Mouse (Mus musculus): Measurements from ENCODE around the gene Pqlc3. TPM values are rescaled to one million over a fixed set of nuclear protein-coding genes. Genes with fewer than 3 reads are reported as not detected.

The Pqlc3 gene
- polyA plus RNA-seq (2016; fragmentation: Nextera tagmentation; extraction: Ambion mirVana) = 3.3 and 4.3 TPM in 2 replicates

- Histone ChIP-seq H3K36me3 (peaks cover 5% of the 10 kb centered on the region; the same call in 1 of the 2 replicates), H3K4me3 (peak within 1 kb of the TSS; percentile 63), H3K27me3 (ENCODE audit: low read depth, poor library complexity, severe bottlenecking) (peaks cover 55% of the 10 kb centered on the region), H3K27ac (peak within 1 kb of the TSS; percentile 37; the same call in 1 of the 2 replicates), H3K9me3 (replicated peaks) (no peaks in the 10 kb centered on the region), H3K4me1 (peaks cover 14% of the 10 kb centered on the region)
- WGBS = 1% methylated on average over 57 of the region's 57 CpGs
- peak; percentile 81 for DNase-seq (ENCODE audit: low spot score)
These were observed at the start of gene Pqlc3 for GRCm38 (mm10) chr12:16999739-17000497. Pqlc3 (minus strand) TSS chr12:17000408.

DNA sequence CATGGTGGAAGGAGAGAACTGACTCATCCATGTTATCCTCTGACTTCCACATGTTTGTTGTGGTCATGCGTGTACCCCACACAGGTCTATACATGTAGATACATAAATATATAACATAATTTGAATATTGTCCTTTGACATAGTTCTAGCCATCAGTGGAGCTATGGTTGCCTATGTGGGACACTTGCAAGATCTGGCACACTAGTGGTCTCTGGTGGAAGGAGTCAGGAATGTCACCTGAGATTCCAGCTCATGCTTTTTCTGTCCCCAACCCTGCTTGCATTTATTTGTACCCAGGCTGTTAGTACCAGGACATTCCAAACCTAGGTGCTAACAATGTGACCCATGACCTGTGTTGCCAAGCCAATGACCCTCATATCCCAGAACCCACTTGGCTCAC, 49.6 kb upstream of the Pqlc3 start:
- no peaks in the 10 kb centered on the region for H3K4me1 ChIP-seq
- WGBS = 91% methylated on average over 1 of the region's 1 CpGs
- H3K9me3 ChIP-seq (replicated peaks) = no peaks in the 10 kb centered on the region
- H3K36me3 ChIP-seq = no peaks in the 10 kb centered on the region
- DNase-seq (ENCODE audit: low spot score) = no peak
- H3K27ac ChIP-seq = no peak overlapping the region
- no peak overlapping the region for H3K4me3 ChIP-seq
- no peaks in the 10 kb centered on the region for H3K27me3 ChIP-seq (ENCODE audit: low read depth, poor library complexity, severe bottlenecking)

GRCm38 (mm10) chr12:17048979-17049612, 48.9 kb upstream of the Pqlc3 start:
- WGBS = 69% methylated on average over 7 of the region's 7 CpGs
- Histone ChIP-seq H3K36me3 (no peaks in the 10 kb centered on the region), H3K4me1 (no peaks in the 10 kb centered on the region)

DNA sequence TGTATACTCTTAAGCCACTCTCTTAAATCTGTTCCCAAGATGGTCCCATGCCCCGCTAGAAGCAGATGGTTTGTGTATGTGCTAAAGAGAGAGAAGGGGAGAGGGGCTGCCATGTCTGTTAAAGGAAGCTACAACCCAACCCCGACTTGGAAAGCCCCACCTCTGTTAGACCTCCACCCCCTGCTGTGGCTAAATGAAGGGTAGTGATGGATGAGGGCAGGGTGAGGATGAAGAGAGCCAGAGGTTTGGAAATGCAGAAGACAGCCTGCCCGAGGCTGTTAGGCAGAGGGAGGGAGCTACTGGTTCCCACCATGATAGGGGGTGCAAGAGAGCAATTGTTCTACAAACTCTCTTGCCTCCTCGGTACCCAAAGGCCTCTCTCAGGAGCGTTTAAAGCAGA, 43.1 kb upstream of the Pqlc3 start:
- Histone ChIP-seq H3K27ac (no peak overlapping the region), H3K9me3 (replicated peaks) (no peaks in the 10 kb centered on the region), H3K4me1 (no peaks in the 10 kb centered on the region), H3K27me3 (ENCODE audit: low read depth, poor library complexity, severe bottlenecking) (no peaks in the 10 kb centered on the region), H3K36me3 (no peaks in the 10 kb centered on the region), H3K4me3 (no peak overlapping the region)
- no peak for DNase-seq (ENCODE audit: low spot score)
- 39% methylated on average over 5 of the region's 5 CpGs for WGBS

More at GRCm38 (mm10) chr12:17048979-17049612, 48.9 kb upstream of the Pqlc3 start:
- Histone ChIP-seq H3K4me3 (no peak overlapping the region), H3K27ac (no peak overlapping the region), H3K27me3 (ENCODE audit: low read depth, poor library complexity, severe bottlenecking) (no peaks in the 10 kb centered on the region), H3K9me3 (replicated peaks) (no peaks in the 10 kb centered on the region)
- DNase-seq (ENCODE audit: low spot score) = no peak

DNA sequence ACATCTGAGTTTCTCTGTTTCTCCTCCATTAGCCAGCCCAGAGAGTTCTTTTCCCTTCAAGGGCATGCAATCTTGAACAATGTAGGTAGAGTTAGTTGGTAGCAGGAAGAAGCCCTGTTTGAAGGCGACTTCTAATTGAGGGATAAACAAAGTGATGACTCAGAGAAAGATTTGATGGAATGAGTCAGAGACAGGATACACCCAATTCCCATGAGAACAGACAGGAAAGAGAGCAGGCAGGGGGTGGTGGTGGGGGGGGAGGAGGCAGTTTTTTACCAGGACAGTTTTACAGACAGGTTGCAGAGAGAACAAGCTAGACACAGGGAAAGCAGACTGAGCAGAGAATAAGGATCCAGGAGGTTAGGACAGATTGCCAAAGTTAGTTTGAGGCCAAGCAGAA, 40.4 kb upstream of the Pqlc3 start:
- H3K36me3 ChIP-seq = no peaks in the 10 kb centered on the region
- no peak for DNase-seq (ENCODE audit: low spot score)
- 60% methylated on average over 1 of the region's 1 CpGs for WGBS
- H3K27me3 ChIP-seq (ENCODE audit: low read depth, poor library complexity, severe bottlenecking) = no peaks in the 10 kb centered on the region
- no peaks in the 10 kb centered on the region for H3K9me3 ChIP-seq (replicated peaks)
- peaks cover 8% of the 10 kb centered on the region for H3K4me1 ChIP-seq
- no peak overlapping the region for H3K4me3 ChIP-seq
- no peak overlapping the region for H3K27ac ChIP-seq

- WGBS = 84% methylated on average over 2 of the region's 2 CpGs
- Histone ChIP-seq H3K27me3 (ENCODE audit: low read depth, poor library complexity, severe bottlenecking) (no peaks in the 10 kb centered on the region), H3K27ac (no peak overlapping the region)
These were observed 39.2 kb upstream of the Pqlc3 start for GRCm38 (mm10) chr12:17039415-17039814.

GRCm38 (mm10) chr12:17038246-17038645, 38.0 kb upstream of the Pqlc3 start:
- Histone ChIP-seq H3K4me1 (peaks cover 8% of the 10 kb centered on the region), H3K4me3 (no peak overlapping the region), H3K27ac (no peak overlapping the region), H3K36me3 (no peaks in the 10 kb centered on the region), H3K9me3 (replicated peaks) (no peaks in the 10 kb centered on the region), H3K27me3 (ENCODE audit: low read depth, poor library complexity, severe bottlenecking) (no peaks in the 10 kb centered on the region)
- DNase-seq (ENCODE audit: low spot score) = no peak
- 84% methylated on average over 6 of the region's 6 CpGs for WGBS

More at GRCm38 (mm10) chr12:17039415-17039814, 39.2 kb upstream of the Pqlc3 start:
- H3K36me3 ChIP-seq = no peaks in the 10 kb centered on the region
- no peak overlapping the region for H3K4me3 ChIP-seq
- no peaks in the 10 kb centered on the region for H3K9me3 ChIP-seq (replicated peaks)
- DNase-seq (ENCODE audit: low spot score) = no peak
- H3K4me1 ChIP-seq = peaks cover 8% of the 10 kb centered on the region

DNA sequence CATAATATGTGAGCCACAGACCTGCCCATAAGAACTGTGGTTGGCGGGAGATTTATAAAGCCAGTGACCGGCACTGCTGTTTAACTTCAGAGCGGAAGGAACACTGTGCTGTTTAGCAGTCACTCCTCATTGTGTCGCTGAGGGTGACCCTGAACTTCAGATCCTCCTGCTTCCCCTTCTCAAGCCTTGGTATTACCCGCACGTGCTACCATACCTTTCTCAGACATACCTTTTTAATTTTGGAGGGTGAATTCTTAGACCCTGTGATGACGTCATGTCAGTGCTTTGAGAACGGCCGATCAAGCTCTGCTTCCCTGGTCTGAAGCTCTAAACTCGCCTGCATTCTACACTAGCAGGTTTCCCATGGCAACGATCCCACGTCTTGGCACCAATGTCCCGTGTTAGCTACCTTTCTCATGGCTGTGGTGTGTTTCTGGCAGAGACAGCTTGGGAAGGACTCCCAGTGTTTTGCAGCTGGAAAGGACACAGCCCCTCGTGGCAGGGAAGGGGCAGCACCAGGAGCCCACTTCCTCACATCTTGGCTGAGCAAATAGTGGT, 36.9 kb upstream of the Pqlc3 start:
- Histone ChIP-seq H3K27me3 (ENCODE audit: low read depth, poor library complexity, severe bottlenecking) (0 out of 2 replicates have a peak, but pooled peaks cover under 1% of the 10 kb centered on the region), H3K4me3 (no peak overlapping the region), H3K27ac (no peak overlapping the region), H3K36me3 (no peaks in the 10 kb centered on the region), H3K4me1 (peaks cover 8% of the 10 kb centered on the region), H3K9me3 (replicated peaks) (no peaks in the 10 kb centered on the region)
- 75% methylated on average over 14 of the region's 14 CpGs for WGBS
- no peak for DNase-seq (ENCODE audit: low spot score)

DNA sequence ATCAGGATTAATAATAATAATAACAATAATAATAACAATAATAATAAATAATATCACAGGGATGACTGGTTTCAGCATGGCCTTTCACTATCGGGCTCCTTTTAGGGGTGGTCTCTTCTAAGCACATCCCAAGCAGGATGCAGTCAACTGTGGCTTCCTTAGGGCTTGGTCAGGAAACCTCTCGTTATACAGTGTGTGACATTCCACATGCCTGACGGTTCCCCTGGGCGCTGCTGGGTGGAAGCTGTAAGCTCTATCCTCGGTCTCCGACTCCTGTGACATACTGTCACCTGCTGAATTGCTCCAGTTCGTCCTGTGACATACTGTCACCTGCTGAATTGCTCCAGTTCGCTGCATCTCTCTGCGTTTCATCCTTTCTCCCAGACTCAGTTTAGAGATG, 36.3 kb upstream of the Pqlc3 start:
- no peak for DNase-seq (ENCODE audit: low spot score)
- Histone ChIP-seq H3K9me3 (replicated peaks) (no peaks in the 10 kb centered on the region), H3K27me3 (ENCODE audit: low read depth, poor library complexity, severe bottlenecking) (0 out of 2 replicates have a peak, but pooled peaks cover 6% of the 10 kb centered on the region), H3K36me3 (no peaks in the 10 kb centered on the region), H3K4me3 (no peak overlapping the region), H3K27ac (no peak overlapping the region), H3K4me1 (peaks cover 8% of the 10 kb centered on the region)
- WGBS = 65% methylated on average over 9 of the region's 9 CpGs

- WGBS = 57% methylated on average over 2 of the region's 2 CpGs
- H3K27ac ChIP-seq = no peak overlapping the region
- no peaks in the 10 kb centered on the region for H3K36me3 ChIP-seq
- peaks cover 20% of the 10 kb centered on the region; the same call in 1 of the 2 replicates for H3K27me3 ChIP-seq (ENCODE audit: low read depth, poor library complexity, severe bottlenecking)
- peaks cover 8% of the 10 kb centered on the region for H3K4me1 ChIP-seq
- no peak overlapping the region for H3K4me3 ChIP-seq
- no peaks in the 10 kb centered on the region for H3K9me3 ChIP-seq (replicated peaks)
- DNase-seq (ENCODE audit: low spot score) = no peak
These were observed 34.9 kb upstream of the Pqlc3 start for GRCm38 (mm10) chr12:17035128-17035527.

GRCm38 (mm10) chr12:17034671-17035070, 34.5 kb upstream of the Pqlc3 start:
- H3K36me3 ChIP-seq = no peaks in the 10 kb centered on the region
- no peak overlapping the region for H3K4me3 ChIP-seq
- H3K9me3 ChIP-seq (replicated peaks) = no peaks in the 10 kb centered on the region
- H3K27me3 ChIP-seq (ENCODE audit: low read depth, poor library complexity, severe bottlenecking) = peaks cover 20% of the 10 kb centered on the region; the same call in 1 of the 2 replicates
- DNase-seq (ENCODE audit: low spot score) = no peak
- no peak overlapping the region for H3K27ac ChIP-seq
- H3K4me1 ChIP-seq = peaks cover 8% of the 10 kb centered on the region
- 72% methylated on average over 5 of the region's 5 CpGs for WGBS

- H3K9me3 ChIP-seq (replicated peaks) = no peaks in the 10 kb centered on the region
- 88% methylated on average over 9 of the region's 9 CpGs for WGBS
- H3K27me3 ChIP-seq (ENCODE audit: low read depth, poor library complexity, severe bottlenecking) = peaks cover 20% of the 10 kb centered on the region; the same call in 1 of the 2 replicates
- H3K36me3 ChIP-seq = no peaks in the 10 kb centered on the region
- peaks cover 8% of the 10 kb centered on the region for H3K4me1 ChIP-seq
- H3K27ac ChIP-seq = no peak overlapping the region
- no peak for DNase-seq (ENCODE audit: low spot score)
- H3K4me3 ChIP-seq = no peak overlapping the region
These were observed 33.2 kb upstream of the Pqlc3 start for GRCm38 (mm10) chr12:17033464-17033841.

All from limb, embryonic 10.5 days (tissue).